Mouse (Mus musculus) ES-E14 (cell line): ENCODE results near the gene Hipk2.

Experiments used
- CHD2 ChIP-seq: IDR thresholded peaks from 2 replicates; pipeline ENCODE4 v1.6.1; 2014; ENCODE audit warnings: mild to moderate bottlenecking, low read depth, low read length, inconsistent platforms
- HCFC1 ChIP-seq: IDR thresholded peaks from 2 replicates; pipeline ENCODE4 v1.6.1; 2012; ENCODE audit warnings: low read length, inconsistent platforms, borderline replicate concordance; ENCODE audit not compliant: insufficient read depth
- ZC3H11A ChIP-seq: IDR thresholded peaks from 2 replicates; pipeline ENCODE4 v1.6.1; 2012; ENCODE audit warnings: low read depth, mild to moderate bottlenecking, inconsistent platforms, low read length, borderline replicate concordance
- ZNF384 ChIP-seq: IDR thresholded peaks from 2 replicates; pipeline ENCODE4 v1.6.1; 2012; ENCODE audit warnings: low read depth, low read length, inconsistent platforms

DNA sequence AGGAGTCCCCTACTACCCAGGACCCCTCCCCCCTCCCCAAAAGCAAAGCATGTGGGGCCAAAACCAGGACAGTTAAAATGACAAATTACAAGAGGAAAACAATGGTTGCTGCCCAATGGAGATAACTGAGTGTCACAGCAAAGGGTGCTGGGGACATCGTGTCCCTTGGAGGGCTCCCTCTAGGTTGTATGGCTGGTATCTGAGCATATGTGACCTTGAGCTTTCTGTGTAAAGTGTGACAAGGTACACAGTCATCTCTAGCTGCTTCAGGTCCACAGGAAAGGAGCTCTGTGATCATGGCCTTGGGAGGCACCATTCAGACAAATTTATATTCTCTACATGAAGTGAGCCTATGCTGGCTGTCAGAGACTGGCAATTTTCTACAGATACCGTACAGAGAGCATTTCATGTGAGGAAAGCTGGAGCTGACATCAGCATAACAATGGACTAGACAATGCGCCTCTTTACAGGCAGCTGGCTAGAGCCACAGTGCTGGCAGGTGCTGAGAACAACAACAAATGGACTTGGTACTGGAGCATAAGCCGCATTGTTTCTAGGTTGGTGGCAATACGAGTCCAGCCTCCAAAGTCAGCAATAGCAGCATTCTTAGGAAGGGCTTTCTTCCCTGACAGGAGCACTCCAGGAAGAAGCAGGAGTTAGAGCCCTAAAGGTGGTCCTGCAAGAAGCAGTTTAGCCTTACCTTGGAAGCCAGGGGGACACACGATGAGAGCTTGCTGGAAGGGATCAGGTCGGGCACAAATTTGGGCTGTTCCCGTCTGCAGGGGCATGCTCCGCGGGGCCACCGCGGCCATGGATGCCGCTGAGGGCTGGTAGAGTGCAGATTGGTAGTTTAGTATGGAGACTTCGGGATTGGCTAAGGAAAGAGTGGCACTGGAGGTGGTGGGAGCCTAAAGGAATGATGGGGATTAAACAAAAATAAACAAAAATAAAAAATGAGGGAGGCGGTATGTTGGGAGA is 145.5 kb downstream of the Hipk2 start:
- TF ChIP-seq ZC3H11A: no peak
- no peak for TF ChIP-seq ZNF384
- no peak for TF ChIP-seq HCFC1
- no peak for TF ChIP-seq CHD2
